Mouse (Mus musculus): ENCODE measurements around the gene Ccdc62.

DNA sequence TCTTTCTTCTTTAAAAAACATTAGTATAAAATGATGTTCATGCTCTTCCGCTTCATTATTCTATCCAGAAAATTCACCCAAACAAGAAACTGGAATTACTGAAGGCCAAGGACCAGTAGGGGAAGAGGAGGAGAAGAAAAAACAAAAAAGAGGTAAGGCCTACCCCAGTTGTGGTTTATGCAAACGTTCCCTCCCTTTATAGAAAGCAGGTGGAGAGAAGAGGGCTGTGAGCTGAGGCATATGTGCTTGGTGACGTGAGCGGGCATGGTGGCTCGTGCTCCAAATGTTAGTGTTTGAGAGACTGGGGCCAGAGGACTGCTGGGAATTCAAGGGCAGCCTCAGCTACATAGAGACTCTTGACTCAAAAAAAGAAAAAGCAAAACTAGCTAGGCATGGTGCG, 8.4 kb upstream of the Ccdc62 start:
- TF ChIP-seq POLR2A (IDR thresholded peaks at IDR 0.05; ENCODE audit: control insufficient read depth, extremely low read depth, insufficient read depth, low read length, poor library complexity) = no peak
- no peak for TF ChIP-seq CTCF (IDR thresholded peaks at IDR 0.05; ENCODE audit: borderline replicate concordance, control insufficient read depth, extremely low read depth, insufficient read depth, low read length, poor library complexity)
